Mouse (Mus musculus) brain, adult 10 weeks (tissue): ENCODE data around the gene Fas. TPM values are rescaled to one million over a fixed set of nuclear protein-coding genes. Genes with fewer than 3 reads are reported as not detected.

Source experiments
- polyA plus RNA-seq: library from polyadenylated mRNA; stranded (reverse); fragments of 350-450 nt; fragmentation: Illumina TruSeq; extraction: RNeasy Lipid Tissue Mini Kit (QIAGEN cat#74804); gene quantifications from one replicate; pipeline ENCODE4 v1.2.3, GENCODE M21; 2015; ENCODE audit warnings: low read depth, low replicate concordance

Fas gene
- 3.0 TPM for polyA plus RNA-seq

GRCm38 (mm10) chr19:34289948-34290789, at the start of gene Fas:
Gene Fas (plus strand): TSS chr19:34290666.

GRCm38 (mm10) chr19:34254880-34255681, 35.4 kb upstream of the Fas start, which contains the start of gene Acta2:
Gene Acta2 (minus strand): TSS chr19:34255590.

Other genes starting within 250 kb of the Fas start
- not detected for gene Lipn, start 223.3 kb upstream of the Fas start, polyA plus RNA-seq
- gene Lipm, start 189.7 kb upstream of the Fas start, polyA plus RNA-seq, result 0.16 TPM
- not detected for gene Ankrd22, start 124.6 kb upstream of the Fas start, polyA plus RNA-seq
- 23.8 TPM for gene Stambpl1, start 98.4 kb upstream of the Fas start, polyA plus RNA-seq
- gene Acta2, start 35.1 kb upstream of the Fas start, polyA plus RNA-seq, result 29.8 TPM
- 0.33 TPM for gene Ch25h, start 184.5 kb downstream of the Fas start, polyA plus RNA-seq
- gene Lipa, start 236.8 kb downstream of the Fas start, polyA plus RNA-seq, result 22.1 TPM